Mouse (Mus musculus) midbrain, embryonic 12.5 days (tissue): ENCODE results near the gene Nup43. TPM values are rescaled to one million over a fixed set of nuclear protein-coding genes. Genes with fewer than 3 reads are reported as not detected.

Experiments used
- ATAC-seq: fragments of 200-750 bp; cut with Nextera tagmentation; 2 replicates; pipeline ENCODE4 v1.8.0; 2017; ENCODE audit warnings: low read depth, moderate TSS enrichment, moderate library complexity; ENCODE audit not compliant: low FRiP score
- H3K27ac ChIP-seq: fragments of 300-500 bp; sonication (generic); replicated peaks from 2 replicates; pipeline ENCODE4 v1.5.1; 2016; ENCODE audit warnings: mild to moderate bottlenecking
- H3K27me3 ChIP-seq: fragments of 300-500 bp; sonication (generic); 2 replicates; pipeline ENCODE4 v1.6.1; 2016; ENCODE audit warnings: mild to moderate bottlenecking
- H3K36me3 ChIP-seq: fragments of 300-500 bp; sonication (generic); 2 replicates; pipeline ENCODE4 v1.6.1; 2016
- H3K4me1 ChIP-seq: fragments of 300-500 bp; sonication (generic); 2 replicates; pipeline ENCODE4 v1.6.1; 2016
- H3K4me2 ChIP-seq: fragments of 300-500 bp; sonication (generic); replicated peaks from 2 replicates; pipeline ENCODE4 v1.6.1; 2016; ENCODE audit warnings: mild to moderate bottlenecking, moderate library complexity
- H3K4me3 ChIP-seq: fragments of 300-500 bp; sonication (generic); 2 replicates; pipeline ENCODE4 v1.5.1; 2016; ENCODE audit warnings: mild to moderate bottlenecking
- H3K9ac ChIP-seq: fragments of 300-500 bp; sonication (generic); replicated peaks from 2 replicates; pipeline ENCODE4 v1.6.1; 2016; ENCODE audit warnings: mild to moderate bottlenecking, moderate library complexity
- H3K9me3 ChIP-seq: fragments of 300-500 bp; sonication (generic); 2 replicates; pipeline ENCODE4 v1.6.1; 2016; ENCODE audit warnings: mild to moderate bottlenecking
- WGBS: fragments of 180-500 bp; shearing (Covaris S2); methylation state at CpG from one replicate; pipeline ENCODE4 v1.1.7; 2016; 5-methylcytosine and 5-hydroxymethylcytosine counted together
- polyA plus RNA-seq: library from polyadenylated mRNA; unstranded; fragments of >200 nt; fragmentation: Nextera tagmentation; extraction: Ambion mirVana; gene quantifications from 2 replicates; pipeline ENCODE4 v1.2.1, GENCODE M21; 2016

Gene Nup43
- polyA plus RNA-seq, 1 experiment from 2014 or later = 49.8 TPM

DNA sequence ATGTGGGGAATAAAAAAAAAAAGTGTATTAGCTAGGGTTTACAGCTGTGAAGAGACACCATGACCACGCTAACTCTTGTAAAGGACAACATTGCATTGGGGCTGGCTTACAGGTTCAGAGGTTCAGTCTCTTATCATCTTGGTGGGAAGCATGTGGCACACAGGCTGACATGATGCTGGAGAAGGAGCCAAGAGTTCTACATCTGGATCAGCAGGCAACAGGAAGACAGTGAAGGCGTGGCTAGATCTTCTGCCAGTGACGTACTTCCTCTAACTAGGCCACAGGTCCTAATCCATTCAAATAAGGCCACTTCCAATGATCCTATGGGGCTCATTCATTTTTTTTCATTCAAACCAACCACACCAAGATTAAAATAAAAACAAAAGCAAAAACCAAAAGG is 32.8 kb downstream of the Nup43 start:
- ATAC-seq = no peak
- H3K4me3 ChIP-seq = no peak overlapping the region

GRCm38 (mm10) chr10:7702586-7702985 is 35.3 kb downstream of the Nup43 start:
- Histone ChIP-seq H3K4me3 (no peak overlapping the region), H3K27me3 (no peaks in the 10 kb centered on the region), H3K4me1 (no peaks in the 10 kb centered on the region), H3K4me2 (no peak overlapping the region), H3K27ac (no peak overlapping the region), H3K9ac (no peak overlapping the region), H3K36me3 (peaks cover 89% of the 10 kb centered on the region), H3K9me3 (no peaks in the 10 kb centered on the region)
- no peak for ATAC-seq
- WGBS = 96% methylated on average over 6 of the region's 6 CpGs

More for the DNA sequence above, 32.8 kb downstream of the Nup43 start:
- Histone ChIP-seq H3K27ac (no peak overlapping the region), H3K4me2 (no peak overlapping the region), H3K27me3 (no peaks in the 10 kb centered on the region), H3K36me3 (peaks cover 91% of the 10 kb centered on the region), H3K4me1 (no peaks in the 10 kb centered on the region), H3K9ac (no peak overlapping the region), H3K9me3 (no peaks in the 10 kb centered on the region)
- WGBS = 90% methylated on average over 3 of the region's 3 CpGs

- 87% methylated on average over 5 of the region's 5 CpGs for WGBS
- H3K4me3 ChIP-seq = no peak overlapping the region
- no peaks in the 10 kb centered on the region for H3K27me3 ChIP-seq
- H3K4me2 ChIP-seq = no peak overlapping the region
- H3K27ac ChIP-seq = no peak overlapping the region
- H3K9me3 ChIP-seq = no peaks in the 10 kb centered on the region
- no peak for ATAC-seq
- no peaks in the 10 kb centered on the region for H3K4me1 ChIP-seq
- H3K9ac ChIP-seq = no peak overlapping the region
- peaks cover 68% of the 10 kb centered on the region for H3K36me3 ChIP-seq
Measured at GRCm38 (mm10) chr10:7710121-7710520, 42.8 kb downstream of the Nup43 start.

GRCm38 (mm10) chr10:7712506-7712905 is 45.2 kb downstream of the Nup43 start:
- Histone ChIP-seq H3K4me3 (no peak overlapping the region), H3K4me2 (no peak overlapping the region), H3K27ac (no peak overlapping the region), H3K9me3 (no peaks in the 10 kb centered on the region), H3K9ac (no peak overlapping the region), H3K4me1 (no peaks in the 10 kb centered on the region), H3K36me3 (peaks cover 54% of the 10 kb centered on the region), H3K27me3 (no peaks in the 10 kb centered on the region)
- ATAC-seq = no peak
- 94% methylated on average over 13 of the region's 13 CpGs for WGBS

DNA sequence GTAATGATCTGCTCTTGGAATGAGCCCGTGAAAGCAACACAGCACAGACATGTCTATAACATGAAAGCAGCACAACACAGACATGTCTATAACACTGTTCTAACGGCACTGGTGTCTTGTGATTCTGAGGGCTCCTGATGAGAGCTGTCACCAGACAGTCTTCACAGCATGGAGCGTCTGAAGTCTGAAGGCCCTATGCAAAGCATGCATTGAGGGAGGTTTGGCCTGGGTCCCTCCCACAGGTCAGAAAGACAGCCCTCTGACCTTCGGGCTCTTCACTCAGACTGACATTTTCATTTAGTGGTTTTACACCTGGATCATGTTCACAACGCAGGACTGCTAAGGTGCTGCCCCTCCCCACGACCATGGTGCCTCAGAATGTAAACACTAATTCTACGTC is 47.8 kb downstream of the Nup43 start:
- Histone ChIP-seq H3K4me2 (no peak overlapping the region), H3K9me3 (no peaks in the 10 kb centered on the region), H3K4me3 (no peak overlapping the region), H3K4me1 (no peaks in the 10 kb centered on the region), H3K27me3 (no peaks in the 10 kb centered on the region), H3K36me3 (peaks cover 35% of the 10 kb centered on the region), H3K27ac (no peak overlapping the region), H3K9ac (no peak overlapping the region)
- no peak for ATAC-seq
- 79% methylated on average over 7 of the region's 7 CpGs for WGBS

DNA sequence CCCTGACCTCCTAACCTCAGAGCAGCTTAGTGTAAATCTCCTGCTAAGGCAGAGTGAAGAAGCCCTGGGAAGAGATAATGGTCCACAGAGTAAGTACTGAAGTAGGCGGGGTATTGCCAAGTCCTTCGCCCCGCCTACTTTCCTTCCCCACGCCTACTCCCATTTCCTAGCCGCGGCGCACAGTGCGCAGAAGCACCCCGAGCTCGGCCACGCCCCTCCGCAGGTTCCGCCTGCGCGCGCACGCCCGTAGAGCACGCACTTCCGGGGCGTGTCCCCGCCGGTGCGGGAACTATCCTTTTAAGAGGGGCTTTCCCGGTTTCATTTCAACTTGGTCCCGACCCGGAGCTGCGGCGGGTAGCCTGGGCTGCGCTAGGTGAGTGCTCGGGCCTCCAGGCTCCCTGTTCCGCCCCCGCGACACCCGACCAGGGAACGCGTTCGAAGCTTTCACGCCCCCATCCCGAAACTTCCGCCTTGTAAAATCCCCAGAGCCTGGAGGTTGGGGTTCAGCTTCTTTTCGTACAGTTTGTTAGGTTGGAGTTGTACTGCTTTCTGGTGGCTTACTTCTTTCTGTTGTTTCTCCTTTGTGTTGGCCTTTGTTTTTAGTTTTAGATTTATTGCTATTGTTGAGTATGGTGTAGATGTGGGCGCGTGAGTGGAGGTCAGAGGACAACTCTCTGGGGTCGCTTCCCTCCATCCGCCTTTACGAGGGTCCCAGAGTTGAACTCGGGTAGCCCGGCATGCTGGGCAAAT is 58.6 kb downstream of the Nup43 start, which contains the start of gene Katna1:
Gene Katna1 (plus strand): TSS at position 250 of the 750 bp plus-strand sequence.
- H3K27me3 ChIP-seq = no peaks in the 10 kb centered on the region
- peak within 1 kb of the TSS; percentile 84 for H3K9ac ChIP-seq
- peak within 1 kb of the TSS; percentile 92 for H3K4me3 ChIP-seq
- H3K27ac ChIP-seq = peak within 1 kb of the TSS; percentile 68
- under 1% methylated on average over 49 of the region's 49 CpGs for WGBS
- H3K4me2 ChIP-seq = peak within 1 kb of the TSS; percentile 88
- peak; percentile 99 for ATAC-seq
- H3K9me3 ChIP-seq = no peaks in the 10 kb centered on the region
- H3K4me1 ChIP-seq = peaks cover 13% of the 10 kb centered on the region
- H3K36me3 ChIP-seq = no peaks in the 10 kb centered on the region

- no peak for ATAC-seq
- Histone ChIP-seq H3K4me1 (peaks cover 13% of the 10 kb centered on the region), H3K27me3 (no peaks in the 10 kb centered on the region), H3K4me2 (peak overlapping the region; percentile 88), H3K9ac (peak overlapping the region; percentile 84), H3K4me3 (peak overlapping the region; percentile 92), H3K36me3 (no peaks in the 10 kb centered on the region), H3K9me3 (no peaks in the 10 kb centered on the region), H3K27ac (0 out of 2 replicates have a peak overlapping the region, but pooled peaks have one; percentile 68)
- whole genome bisulfite sequencing = under 1% methylated on average over 8 of the region's 8 CpGs
Measured at GRCm38 (mm10) chr10:7726501-7726812, 59.2 kb downstream of the Nup43 start.

DNA sequence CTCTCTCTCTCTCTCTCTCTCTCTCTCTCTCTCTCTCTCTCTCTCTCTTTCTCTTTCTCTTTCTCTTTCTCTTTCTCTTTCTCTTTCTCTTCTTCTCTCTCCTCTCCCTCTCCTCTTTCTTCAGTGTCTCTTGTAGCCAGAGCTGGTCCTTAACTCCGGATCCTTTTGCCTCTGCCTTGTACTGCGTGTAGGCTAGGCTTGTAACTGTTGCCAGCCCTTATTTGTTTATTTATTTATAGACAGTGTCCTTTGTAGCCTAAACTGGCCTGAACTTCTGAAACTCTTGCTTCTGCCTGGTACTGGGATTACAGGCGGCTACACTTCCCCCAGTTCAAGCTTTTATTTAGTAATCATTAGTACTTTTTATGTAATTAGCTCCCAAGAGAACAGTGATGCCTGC is 59.7 kb downstream of the Nup43 start:
- Histone ChIP-seq H3K9ac (peak overlapping the region; percentile 84), H3K9me3 (no peaks in the 10 kb centered on the region), H3K36me3 (no peaks in the 10 kb centered on the region), H3K27me3 (no peaks in the 10 kb centered on the region), H3K4me2 (peak overlapping the region; percentile 88), H3K27ac (no peak overlapping the region), H3K4me1 (peaks cover 17% of the 10 kb centered on the region), H3K4me3 (peak overlapping the region; percentile 92)
- 34% methylated on average over 3 of the region's 3 CpGs for WGBS
- no peak for ATAC-seq

Other genes with a start within 250 kb of the Nup43 start
- 0.84 and 1.3 TPM in 2 replicates for gene Ulbp1, start 193.9 kb upstream of the Nup43 start, polyA plus RNA-seq
- gene Lrp11, start 77.7 kb upstream of the Nup43 start, polyA plus RNA-seq = 20.9 and 25.8 TPM in 2 replicates
- 137 and 144 TPM in 2 replicates for gene Pcmt1, start 13.6 kb downstream of the Nup43 start, polyA plus RNA-seq
- 16.0 and 18.2 TPM in 2 replicates for gene Lats1, start 13.7 kb downstream of the Nup43 start, polyA plus RNA-seq
- gene Katna1, start 58.5 kb downstream of the Nup43 start, polyA plus RNA-seq = 51.5 and 56.5 TPM in 2 replicates
- gene Ginm1, start 125.3 kb downstream of the Nup43 start, polyA plus RNA-seq = 53.8 and 56.9 TPM in 2 replicates
- 49.7 and 50.4 TPM in 2 replicates for gene Ppil4, start 125.4 kb downstream of the Nup43 start, polyA plus RNA-seq
- gene Zc3h12d, start 165.0 kb downstream of the Nup43 start, polyA plus RNA-seq = 0.08 and 0.09 TPM in 2 replicates